Mouse (Mus musculus) ovary, adult 2 months (tissue): ENCODE measurements around the gene 1700015G11Rik. TPM values are rescaled to one million over a fixed set of nuclear protein-coding genes. Genes with fewer than 3 reads are reported as not detected.

ENCODE experiments used
- polyA plus RNA-seq: library from polyadenylated mRNA; depleted of rRNA; stranded (reverse); fragments of >200 nt; gene quantifications from 2 replicates; pipeline ENCODE4 v1.2.3, GENCODE M21; 2012; rRNA removed

Gene 1700015G11Rik
- not detected in 2 replicates for polyA plus RNA-seq

DNA sequence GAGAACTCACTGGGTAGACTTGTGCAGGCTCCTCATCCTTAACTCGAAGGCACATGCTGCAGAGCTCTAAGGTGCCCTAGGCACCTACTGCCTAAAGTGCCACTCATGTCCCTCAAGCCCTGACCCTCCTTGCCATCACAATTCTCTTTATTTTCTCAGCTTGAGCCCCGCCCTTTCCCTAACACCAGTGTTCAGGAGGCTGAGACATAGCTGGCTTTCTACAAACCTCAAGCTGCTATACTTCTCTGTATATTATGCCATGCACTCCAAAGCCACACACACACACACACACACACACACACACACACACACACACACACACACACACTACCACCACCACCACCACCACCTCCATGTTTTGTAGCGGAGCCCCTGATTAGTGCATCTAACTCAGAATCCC, at the start of gene 1700015G11Rik:
Gene 1700015G11Rik, minus strand, starts transcription at position 101 of the 400 bp plus-strand sequence.

GRCm38 (mm10) chr7:52005511-52006295, 9.8 kb downstream of the 1700015G11Rik start, which contains the start of gene Svip:
Gene Svip, minus strand, starts transcription at chr7:52006018.

Other genes starting within 250 kb of the 1700015G11Rik start
- 3.8 and 4.4 TPM in 2 replicates for gene Gas2, start 153.7 kb downstream of the 1700015G11Rik start, polyA plus RNA-seq
- gene Fancf, start 153.5 kb downstream of the 1700015G11Rik start, polyA plus RNA-seq, result 34.3 and 44.7 TPM in 2 replicates
- gene Svip, start 9.7 kb downstream of the 1700015G11Rik start, polyA plus RNA-seq, result 0.86 and 1.4 TPM in 2 replicates